Mouse (Mus musculus): Measurements from ENCODE around the gene Snx14. TPM values are rescaled to one million over a fixed set of nuclear protein-coding genes. Genes with fewer than 3 reads are reported as not detected.
A peak's percentile ranks its signal among the peaks of the same experiment; 100 is the strongest.
"Not testable (repeated sequence)": the region's sequence is repeated elsewhere in the genome, so short reads cannot be mapped to it uniquely, and the experiment has no call there.

The Snx14 gene
- polyA plus RNA-seq (2015; fragmentation: Nextera tagmentation; extraction: Ambion mirVana), result 11.8 and 15.6 TPM in 2 replicates

DNA sequence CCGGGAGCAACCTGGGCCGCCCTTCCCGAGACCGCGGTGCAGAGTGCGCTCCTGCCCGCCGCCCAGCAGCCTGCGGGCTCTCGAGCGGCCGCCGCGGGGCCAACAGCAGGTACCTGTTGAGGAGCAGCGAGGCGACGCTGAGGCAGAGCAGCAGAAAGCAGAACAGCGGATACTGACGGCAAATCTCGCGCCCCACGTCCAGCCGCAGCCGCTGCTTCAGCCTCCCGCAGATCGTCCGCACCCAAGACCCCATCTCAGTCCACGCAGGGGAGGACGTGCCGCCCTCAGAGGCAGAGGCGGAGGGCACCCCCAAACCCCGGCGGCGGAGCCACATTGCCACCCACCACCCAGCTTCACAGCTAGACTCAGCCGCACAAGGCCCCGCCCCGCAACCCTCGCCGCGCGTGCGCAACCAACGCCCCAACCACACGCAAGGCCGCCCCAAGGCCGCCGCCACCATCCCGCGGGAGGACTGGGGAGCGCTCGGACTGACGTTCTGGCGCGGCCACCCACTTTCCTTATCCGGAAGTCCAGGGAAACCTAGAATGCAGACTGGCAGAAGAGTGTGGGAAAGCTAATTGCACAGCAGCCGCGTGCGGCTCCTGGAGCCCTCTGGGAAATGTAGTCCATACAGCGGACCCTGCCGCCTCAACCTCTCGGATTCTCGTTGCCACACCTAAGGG, at the start of gene Snx14:
TSS of gene Snx14 (minus strand) at position 404 of the 683 bp plus-strand sequence.
- H3K4me3 ChIP-seq (replicated peaks), result peak within 1 kb of the TSS; percentile 70
- H3K4me1 ChIP-seq (replicated peaks), result peaks cover 31% of the 10 kb centered on the region
- WGBS (ENCODE audit: insufficient replicate concordance), result under 1% methylated on average over 62 of the region's 62 CpGs
- H3K4me2 ChIP-seq, result peak within 1 kb of the TSS; percentile 85
- no peaks in the 10 kb centered on the region for H3K9me3 ChIP-seq (replicated peaks)
- peak; percentile 93 for DNase-seq
- no peaks in the 10 kb centered on the region for H3K27me3 ChIP-seq
- peak; percentile 96 for ATAC-seq (ENCODE audit: low read depth)
- no peaks in the 10 kb centered on the region for H3K36me3 ChIP-seq
- H3K27ac ChIP-seq, result peak within 1 kb of the TSS; percentile 90
- peak within 1 kb of the TSS; percentile 84 for H3K9ac ChIP-seq

DNA sequence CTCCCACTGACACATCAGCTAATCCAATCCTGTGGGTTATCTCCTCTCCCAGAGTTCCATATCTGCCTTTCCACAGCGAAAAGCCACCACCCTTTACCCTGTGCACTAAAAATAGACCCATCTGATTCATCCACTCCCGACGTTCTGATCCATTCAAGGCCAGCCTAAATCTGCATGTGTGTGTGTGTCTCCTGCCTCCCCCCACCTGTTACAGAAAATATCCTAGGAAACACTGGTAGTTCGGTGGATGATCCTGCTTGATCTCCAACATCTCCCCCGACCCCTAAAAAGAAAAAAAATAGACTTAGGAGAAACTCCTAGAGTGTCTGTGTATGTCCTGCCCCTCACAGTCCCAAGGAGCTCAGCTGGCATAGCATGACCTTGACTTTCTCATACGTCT, 45.8 kb upstream of the Snx14 start:
- 31% methylated on average over 6 of the region's 6 CpGs for WGBS (ENCODE audit: insufficient replicate concordance)
- Histone ChIP-seq H3K36me3 (peaks cover 7% of the 10 kb centered on the region), H3K4me3 (replicated peaks) (no peak overlapping the region), H3K9me3 (replicated peaks) (no peaks in the 10 kb centered on the region), H3K27ac (no peak overlapping the region), H3K27me3 (peaks cover 6% of the 10 kb centered on the region; the same call in 1 of the 2 replicates), H3K4me2 (no peak overlapping the region), H3K9ac (no peak overlapping the region), H3K4me1 (replicated peaks) (peaks cover 39% of the 10 kb centered on the region)
- DNase-seq, result no peak
- no peak for ATAC-seq (ENCODE audit: low read depth)

DNA sequence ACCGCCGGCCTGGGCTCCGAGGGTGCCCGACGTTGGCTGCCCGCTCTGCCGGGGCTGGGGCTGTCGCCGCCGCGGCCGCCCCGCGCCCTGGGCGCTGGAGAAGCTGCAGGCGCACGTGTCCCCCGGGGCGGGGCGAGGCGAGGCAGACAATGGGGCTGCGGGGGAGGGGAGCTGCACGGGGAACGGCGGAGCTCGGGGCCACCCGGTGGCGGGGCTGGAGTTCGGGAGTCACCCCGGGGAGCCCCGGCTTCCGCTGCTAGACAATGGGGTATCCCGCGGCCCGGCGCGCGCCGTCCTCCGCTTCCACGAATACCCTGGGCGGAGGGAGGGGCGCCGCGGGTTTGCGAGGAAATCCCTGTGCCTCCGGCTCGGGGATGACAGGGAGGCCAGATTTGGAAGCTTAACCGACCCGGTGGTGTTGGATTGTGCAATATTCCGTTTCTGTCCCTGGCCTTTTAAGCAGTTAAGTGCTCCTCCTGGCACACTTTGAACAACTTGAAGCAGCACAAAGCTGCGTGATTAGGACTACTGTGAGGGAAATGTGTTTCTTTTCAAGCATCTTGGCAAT, 44.2 kb upstream of the Snx14 start:
- Histone ChIP-seq H3K27ac (peak overlapping the region; percentile 85), H3K4me3 (replicated peaks) (peak overlapping the region; percentile 98), H3K36me3 (peaks cover 14% of the 10 kb centered on the region), H3K9me3 (replicated peaks) (no peaks in the 10 kb centered on the region), H3K9ac (peak overlapping the region; percentile 80), H3K27me3 (peaks cover 6% of the 10 kb centered on the region; the same call in 1 of the 2 replicates), H3K4me1 (replicated peaks) (peaks cover 43% of the 10 kb centered on the region), H3K4me2 (peak overlapping the region; percentile 97)
- ATAC-seq (ENCODE audit: low read depth) (no peak), DNase-seq (no peak)
- WGBS (ENCODE audit: insufficient replicate concordance), result under 1% methylated on average over 52 of the region's 52 CpGs

DNA sequence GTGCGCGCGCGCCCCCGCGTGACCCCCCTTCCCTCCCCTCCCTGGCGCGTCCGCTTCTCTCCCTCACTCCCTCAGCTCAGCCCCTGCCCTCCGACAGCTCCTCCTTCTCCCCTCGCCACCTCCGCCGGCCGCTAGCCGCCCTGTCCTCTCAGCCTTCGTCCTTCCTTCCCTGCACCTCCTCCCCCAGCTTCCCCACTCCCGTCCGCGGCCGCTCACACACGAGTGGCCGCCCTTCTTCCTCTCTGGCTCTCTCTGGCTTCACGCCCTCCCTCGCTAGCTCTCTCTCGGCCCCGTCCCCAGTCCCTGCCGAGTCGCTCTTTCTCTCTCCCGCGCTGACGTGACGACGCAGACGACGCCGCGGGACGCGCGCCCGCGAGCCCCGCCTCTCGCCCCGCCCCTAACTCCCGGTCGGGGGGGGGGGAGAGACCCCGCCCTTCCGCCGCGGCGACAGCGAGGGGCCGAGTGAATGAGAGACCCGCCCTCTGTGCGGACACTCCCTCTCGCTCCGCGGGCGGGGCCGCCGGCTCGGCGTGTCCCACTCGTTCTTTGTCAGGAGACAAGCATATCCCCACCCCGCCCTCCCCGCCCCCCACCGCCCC, 43.6 kb upstream of the Snx14 start, which contains the start of gene Syncrip:
TSS of gene Syncrip (minus strand) at position 345 of the 599 bp plus-strand sequence.
- Histone ChIP-seq H3K4me1 (replicated peaks) (peaks cover 43% of the 10 kb centered on the region), H3K9ac (peak within 1 kb of the TSS; percentile 98), H3K36me3 (peaks cover 20% of the 10 kb centered on the region), H3K4me2 (peak within 1 kb of the TSS; percentile 97), H3K27ac (peak within 1 kb of the TSS; percentile 95), H3K4me3 (replicated peaks) (peak within 1 kb of the TSS; percentile 98)
- WGBS (ENCODE audit: insufficient replicate concordance), result under 1% methylated on average over 51 of the region's 68 CpGs
- H3K9me3 ChIP-seq (replicated peaks); H3K27me3 ChIP-seq: not testable (repeated sequence)
- DNase-seq (peak; percentile 89), ATAC-seq (ENCODE audit: low read depth) (peak; percentile 89)

GRCm38 (mm10) chr9:88481791-88482160, 43.0 kb upstream of the Snx14 start:
- Histone ChIP-seq H3K27me3 (peaks cover 6% of the 10 kb centered on the region; the same call in 1 of the 2 replicates), H3K4me3 (replicated peaks) (peak overlapping the region; percentile 98), H3K36me3 (peaks cover 24% of the 10 kb centered on the region), H3K27ac (peak overlapping the region; percentile 95), H3K4me1 (replicated peaks) (peaks cover 43% of the 10 kb centered on the region), H3K9me3 (replicated peaks) (no peaks in the 10 kb centered on the region), H3K9ac (peak overlapping the region; percentile 98), H3K4me2 (peak overlapping the region; percentile 97)
- ATAC-seq (ENCODE audit: low read depth), result peak; percentile 1
- WGBS (ENCODE audit: insufficient replicate concordance), result 0% methylated on average over 42 of the region's 43 CpGs
- peak; percentile 4 for DNase-seq

DNA sequence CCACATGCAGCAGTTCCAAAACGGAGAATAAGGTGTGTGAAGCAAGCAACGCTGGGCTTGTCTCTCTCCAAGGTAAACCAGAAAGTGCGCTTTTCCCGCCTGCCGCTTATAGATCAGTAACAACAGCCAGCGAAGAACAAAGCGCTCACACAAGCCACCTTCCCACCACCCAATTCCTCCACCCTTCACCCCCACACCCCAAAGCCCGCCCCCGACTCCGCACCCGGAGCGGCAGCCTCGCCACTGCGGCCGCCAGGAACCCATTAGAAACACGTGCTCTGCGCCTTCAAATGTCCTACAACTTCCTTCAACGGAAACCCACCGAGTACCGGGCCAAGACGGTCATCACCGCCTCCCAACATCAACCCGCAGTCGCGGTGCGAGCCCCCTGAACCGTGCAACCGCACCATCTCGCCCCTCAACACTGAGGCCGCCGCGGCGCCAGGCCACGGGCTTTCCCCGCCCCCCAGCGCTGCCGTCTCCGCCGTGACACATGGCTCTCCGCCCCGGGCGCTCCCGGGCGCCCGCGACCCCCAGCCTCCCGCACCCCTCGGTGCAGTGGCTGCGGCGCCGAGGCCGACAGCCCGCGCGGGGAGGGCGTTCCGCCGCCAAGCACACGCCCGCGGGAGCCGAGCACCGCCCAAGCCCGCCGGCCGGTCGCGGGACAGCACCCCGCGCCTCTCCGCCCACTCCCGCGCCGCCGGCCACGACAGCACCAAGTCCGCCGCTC, 42.5 kb upstream of the Snx14 start:
- under 1% methylated on average over 73 of the region's 78 CpGs for WGBS (ENCODE audit: insufficient replicate concordance)
- peaks cover 6% of the 10 kb centered on the region; the same call in 1 of the 2 replicates for H3K27me3 ChIP-seq
- H3K27ac ChIP-seq, result peak overlapping the region; percentile 95
- peak overlapping the region; percentile 98 for H3K4me3 ChIP-seq (replicated peaks)
- H3K9ac ChIP-seq, result peak overlapping the region; percentile 98
- H3K4me2 ChIP-seq, result peak overlapping the region; percentile 97
- peaks cover 43% of the 10 kb centered on the region for H3K4me1 ChIP-seq (replicated peaks)
- H3K36me3 ChIP-seq, result peaks cover 29% of the 10 kb centered on the region
- no peaks in the 10 kb centered on the region for H3K9me3 ChIP-seq (replicated peaks)
- DNase-seq (peak; percentile 27), ATAC-seq (ENCODE audit: low read depth) (peak; percentile 34)

- ATAC-seq (ENCODE audit: low read depth) (no peak), DNase-seq (no peak)
- H3K4me3 ChIP-seq (replicated peaks), result peak overlapping the region; percentile 98
- H3K36me3 ChIP-seq, result peaks cover 38% of the 10 kb centered on the region
- H3K9ac ChIP-seq, result peak overlapping the region; percentile 98
- no peaks in the 10 kb centered on the region for H3K9me3 ChIP-seq (replicated peaks)
- H3K4me2 ChIP-seq, result peak overlapping the region; percentile 97
- peaks cover 43% of the 10 kb centered on the region for H3K4me1 ChIP-seq (replicated peaks)
- peaks cover 6% of the 10 kb centered on the region; the same call in 1 of the 2 replicates for H3K27me3 ChIP-seq
- H3K27ac ChIP-seq, result no peak overlapping the region
- WGBS (ENCODE audit: insufficient replicate concordance), result 0% methylated on average over 1 of the region's 1 CpGs
These were observed 41.4 kb upstream of the Snx14 start for GRCm38 (mm10) chr9:88480120-88480519.

GRCm38 (mm10) chr9:88476138-88476537, 37.4 kb upstream of the Snx14 start:
- no peak overlapping the region for H3K9ac ChIP-seq
- ATAC-seq (ENCODE audit: low read depth) (no peak), DNase-seq (no peak)
- no peak overlapping the region for H3K4me2 ChIP-seq
- no peaks in the 10 kb centered on the region for H3K27me3 ChIP-seq
- H3K36me3 ChIP-seq, result peaks cover 67% of the 10 kb centered on the region
- 66% methylated on average over 1 of the region's 1 CpGs for WGBS (ENCODE audit: insufficient replicate concordance)
- peaks cover 20% of the 10 kb centered on the region for H3K4me1 ChIP-seq (replicated peaks)
- no peak overlapping the region for H3K4me3 ChIP-seq (replicated peaks)
- H3K27ac ChIP-seq, result no peak overlapping the region
- no peaks in the 10 kb centered on the region for H3K9me3 ChIP-seq (replicated peaks)

DNA sequence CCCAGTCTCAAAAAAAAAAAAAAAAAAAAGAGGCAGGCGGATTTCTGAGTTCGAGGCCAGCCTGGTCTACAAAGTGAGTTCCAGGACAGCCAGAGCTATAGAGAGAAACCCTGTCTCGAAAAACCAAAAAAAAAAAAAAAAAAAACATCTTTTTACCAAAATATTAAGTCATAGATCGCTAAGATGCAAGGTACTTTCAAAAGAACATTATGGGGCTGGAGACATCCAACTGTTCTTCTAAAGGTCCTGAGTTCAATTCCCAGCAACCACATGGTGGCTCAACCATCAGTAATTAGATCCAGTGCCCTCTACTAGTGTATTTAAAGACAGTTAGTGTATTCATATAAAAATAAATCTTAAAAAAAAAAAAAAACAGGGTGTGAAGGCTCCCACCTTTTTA, 22.3 kb upstream of the Snx14 start:
- H3K36me3 ChIP-seq, result peaks cover 58% of the 10 kb centered on the region
- WGBS (ENCODE audit: insufficient replicate concordance), result 80% methylated on average over 4 of the region's 4 CpGs
- DNase-seq; H3K4me2 ChIP-seq; ATAC-seq (ENCODE audit: low read depth); H3K27me3 ChIP-seq; H3K4me3 ChIP-seq (replicated peaks); H3K9me3 ChIP-seq (replicated peaks); H3K27ac ChIP-seq; H3K9ac ChIP-seq; H3K4me1 ChIP-seq (replicated peaks): not testable (repeated sequence)

DNA sequence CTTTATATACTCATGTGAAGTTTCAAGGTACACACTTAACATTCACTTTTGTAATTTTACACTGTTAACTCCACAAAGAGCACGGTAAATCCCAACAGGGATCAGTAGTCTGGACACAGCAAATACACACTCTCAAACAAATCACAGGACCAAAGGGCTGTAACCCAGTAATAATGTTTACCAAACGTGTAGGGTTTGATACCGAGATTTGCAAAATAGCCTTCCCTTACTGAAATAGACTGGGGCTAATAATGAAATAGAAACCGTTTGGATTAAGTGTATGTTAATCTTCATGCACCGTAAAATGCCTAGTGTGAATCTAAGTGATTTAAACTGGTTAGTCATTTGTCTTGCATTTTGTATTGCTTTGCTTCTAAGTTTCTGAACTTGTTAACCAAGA, 1.2 kb upstream of the Snx14 start:
- H3K9me3 ChIP-seq (replicated peaks), result no peaks in the 10 kb centered on the region
- peak overlapping the region; percentile 85 for H3K4me2 ChIP-seq
- H3K27me3 ChIP-seq, result no peaks in the 10 kb centered on the region
- WGBS (ENCODE audit: insufficient replicate concordance), result 26% methylated on average over 5 of the region's 5 CpGs
- ATAC-seq (ENCODE audit: low read depth) (no peak), DNase-seq (no peak)
- peak overlapping the region; percentile 70 for H3K4me3 ChIP-seq (replicated peaks)
- H3K4me1 ChIP-seq (replicated peaks), result peaks cover 31% of the 10 kb centered on the region
- H3K27ac ChIP-seq, result no peak overlapping the region
- peaks cover 4% of the 10 kb centered on the region; the same call in 1 of the 2 replicates for H3K36me3 ChIP-seq
- no peak overlapping the region for H3K9ac ChIP-seq

DNA sequence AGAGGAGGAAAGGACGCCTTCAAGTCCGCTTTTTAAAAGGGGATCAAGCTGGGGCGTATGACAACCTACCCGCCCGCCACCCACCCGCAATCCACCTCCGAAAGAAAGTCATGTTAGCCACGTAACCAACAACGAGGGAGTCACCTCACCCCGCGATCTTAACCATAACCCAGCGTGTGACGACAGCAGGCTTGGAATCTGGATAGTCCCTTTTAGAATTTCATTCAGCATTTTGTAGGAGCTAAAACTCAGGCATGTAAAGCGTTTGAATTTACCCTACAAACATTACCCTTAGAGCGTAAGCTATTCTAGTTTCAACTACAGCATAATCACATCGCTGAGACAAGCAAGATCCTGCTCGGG, 461 bp upstream of the Snx14 start:
- ATAC-seq (ENCODE audit: low read depth), result no peak
- Histone ChIP-seq H3K27ac (peak overlapping the region; percentile 90), H3K36me3 (no peaks in the 10 kb centered on the region), H3K4me3 (replicated peaks) (peak overlapping the region; percentile 70), H3K9ac (peak overlapping the region; percentile 84), H3K27me3 (no peaks in the 10 kb centered on the region), H3K4me2 (peak overlapping the region; percentile 85), H3K4me1 (replicated peaks) (peaks cover 31% of the 10 kb centered on the region), H3K9me3 (replicated peaks) (no peaks in the 10 kb centered on the region)
- WGBS (ENCODE audit: insufficient replicate concordance), result under 1% methylated on average over 17 of the region's 17 CpGs
- no peak for DNase-seq
